Mouse (Mus musculus) bone marrow macrophage, adult 2 months (primary cell): ENCODE results near the gene Kif5a.

Experiments used
- CTCF ChIP-seq: IDR thresholded peaks from 2 replicates; pipeline ENCODE4 v1.5.1; 2012; ENCODE audit warnings: low read depth, mild to moderate bottlenecking, low read length, moderate library complexity
- POLR2A ChIP-seq: IDR thresholded peaks from 2 replicates; pipeline ENCODE4 v1.6.1; 2012; ENCODE audit warnings: mild to moderate bottlenecking, low read depth, low read length, borderline replicate concordance

GRCm38 (mm10) chr10:127261706-127262547, 1.2 kb downstream of the Kif5a start:
- TF ChIP-seq CTCF (no peak), POLR2A (no peak)
